Comparison of ENCODE assay signal across 14 mouse cellular contexts in genomic region chr9:30519231-30519630, GRCm38 (mm10).
"Had no signal": no experiment of that assay in that cellular context is flagged by ENCODE, and none has a peak within 500 bp of the region (broad histone marks: within the 10 kb centered on the region; RNA-seq: fewer than 3 reads in every experiment).

No protein-coding gene starts in this region.

- H3K27me3 ChIP-seq: liver, embryonic 13.5 days had no signal

- H3K36me3 ChIP-seq: liver, embryonic 13.5 days had no signal

- H3K9ac ChIP-seq: liver, embryonic 13.5 days had no signal

- H3K9me3 ChIP-seq: liver, embryonic 13.5 days had no signal

- H3K4me2 ChIP-seq: liver, embryonic 13.5 days; midbrain, embryonic 11.5 days had no signal

- H3K27ac ChIP-seq: left cerebral cortex, adult 2 months; liver, embryonic 13.5 days; stomach, postnatal 0 days had no signal

- DNase-seq: kidney, postnatal 10 days; kidney, postnatal 36 days; layer of hippocampus, postnatal 36 days; liver, embryonic 13.5 days; lung, adult 2 months; lung, postnatal 14 days; lung, postnatal 4 days; midbrain, embryonic 14.5 days; thymus, adult 2 months; thymus, postnatal 14 days; thymus, postnatal 4 days had no signal

- H3K4me1 ChIP-seq: liver, embryonic 13.5 days had no signal

- H3K4me3 ChIP-seq: left cerebral cortex, adult 2 months; liver, embryonic 13.5 days had no signal
